Mouse (Mus musculus): ENCODE data around the gene Snrnp200. TPM values are rescaled to one million over a fixed set of nuclear protein-coding genes. Genes with fewer than 3 reads are reported as not detected.
"Not testable (repeated sequence)": the region's sequence is repeated elsewhere in the genome, so short reads cannot be mapped to it uniquely, and the experiment has no call there.

Gene Snrnp200
- polyA plus RNA-seq, 1 experiment, result 52.0 TPM

GRCm38 (mm10) chr2:127271042-127271515, 62.9 kb downstream of the Snrnp200 start:
- 1% methylated on average over 8 of the region's 8 CpGs for WGBS
- TF ChIP-seq POLR2A (IDR thresholded peaks at IDR 0.05; ENCODE audit: borderline replicate concordance, extremely low read depth, low read depth, low read length) (no peak), CTCF (IDR thresholded peaks at IDR 0.05; ENCODE audit: insufficient read depth, low read length) (no peak)

GRCm38 (mm10) chr2:127272049-127272448, 63.9 kb downstream of the Snrnp200 start:
- whole genome bisulfite sequencing, result 82% methylated on average over 4 of the region's 4 CpGs
- DNase-seq; H3K4me3 ChIP-seq (replicated peaks; ENCODE audit: extremely low read depth, low read depth, low read length); H3K4me1 ChIP-seq (ENCODE audit: control insufficient read depth, insufficient read depth, low read length): not testable (repeated sequence)

More at GRCm38 (mm10) chr2:127271042-127271515, 62.9 kb downstream of the Snrnp200 start:
- Histone ChIP-seq H3K4me1 (ENCODE audit: control insufficient read depth, insufficient read depth, low read length) (peaks cover 3% of the 10 kb centered on the region; the same call in 1 of the 2 replicates), H3K4me3 (replicated peaks; ENCODE audit: extremely low read depth, low read depth, low read length) (peak overlapping the region; percentile 83)
- no peak for DNase-seq

GRCm38 (mm10) chr2:127272806-127273205, 64.6 kb downstream of the Snrnp200 start:
- no peak overlapping the region for H3K4me3 ChIP-seq (replicated peaks; ENCODE audit: extremely low read depth, low read depth, low read length)
- peaks cover 3% of the 10 kb centered on the region; the same call in 1 of the 2 replicates for H3K4me1 ChIP-seq (ENCODE audit: control insufficient read depth, insufficient read depth, low read length)
- TF ChIP-seq CTCF (IDR thresholded peaks at IDR 0.05; ENCODE audit: insufficient read depth, low read length), result no peak
- no peak for TF ChIP-seq POLR2A (IDR thresholded peaks at IDR 0.05; ENCODE audit: borderline replicate concordance, extremely low read depth, low read depth, low read length)
- DNase-seq, result no peak
- WGBS, result 95% methylated on average over 3 of the region's 3 CpGs

- 72% methylated on average over 2 of the region's 2 CpGs for WGBS
- DNase-seq, result no peak
- H3K4me1 ChIP-seq (ENCODE audit: control insufficient read depth, insufficient read depth, low read length), result peaks cover 3% of the 10 kb centered on the region; the same call in 1 of the 2 replicates
- TF ChIP-seq CTCF (IDR thresholded peaks at IDR 0.05; ENCODE audit: insufficient read depth, low read length) (no peak), POLR2A (IDR thresholded peaks at IDR 0.05; ENCODE audit: borderline replicate concordance, extremely low read depth, low read depth, low read length) (no peak)
- H3K4me3 ChIP-seq (replicated peaks; ENCODE audit: extremely low read depth, low read depth, low read length), result no peak overlapping the region
Observed at GRCm38 (mm10) chr2:127274590-127274989, 66.4 kb downstream of the Snrnp200 start.

- DNase-seq, result no peak
- WGBS, result 68% methylated on average over 5 of the region's 5 CpGs
- Histone ChIP-seq H3K4me1 (ENCODE audit: control insufficient read depth, insufficient read depth, low read length) (peaks cover 3% of the 10 kb centered on the region; the same call in 1 of the 2 replicates), H3K4me3 (replicated peaks; ENCODE audit: extremely low read depth, low read depth, low read length) (no peak overlapping the region)
- no peak for TF ChIP-seq POLR2A (IDR thresholded peaks at IDR 0.05; ENCODE audit: borderline replicate concordance, extremely low read depth, low read depth, low read length)
- no peak for TF ChIP-seq CTCF (IDR thresholded peaks at IDR 0.05; ENCODE audit: insufficient read depth, low read length)
Observed at GRCm38 (mm10) chr2:127275551-127276320, 67.5 kb downstream of the Snrnp200 start.

- no peak overlapping the region for H3K4me3 ChIP-seq (replicated peaks; ENCODE audit: extremely low read depth, low read depth, low read length)
- H3K4me1 ChIP-seq (ENCODE audit: control insufficient read depth, insufficient read depth, low read length), result peaks cover 3% of the 10 kb centered on the region; the same call in 1 of the 2 replicates
- TF ChIP-seq POLR2A (IDR thresholded peaks at IDR 0.05; ENCODE audit: borderline replicate concordance, extremely low read depth, low read depth, low read length), result no peak
- TF ChIP-seq CTCF (IDR thresholded peaks at IDR 0.05; ENCODE audit: insufficient read depth, low read length), result no peak
- no peak for DNase-seq
Observed at GRCm38 (mm10) chr2:127278162-127278561, 70.0 kb downstream of the Snrnp200 start.

Other genes with a start within 250 kb of the Snrnp200 start
- 2.8 and 3.8 TPM in 2 replicates for gene Ap4e1, start 199.7 kb upstream of the Snrnp200 start, polyA plus RNA-seq (2012; rRNA removed)
- 5.6 and 13.3 TPM in 2 replicates for gene Blvra, start 137.7 kb upstream of the Snrnp200 start, polyA plus RNA-seq (2012; rRNA removed)
- gene Ncaph, start 74.4 kb upstream of the Snrnp200 start, polyA plus RNA-seq (2012; rRNA removed), result 1.6 and 2.9 TPM in 2 replicates
- gene Itpripl1, start 64.9 kb upstream of the Snrnp200 start, polyA plus RNA-seq (2012; rRNA removed), result 12.8 and 14.6 TPM in 2 replicates
- 1.2 and 1.6 TPM in 2 replicates for gene 1810024B03Rik, start 106 bp upstream of the Snrnp200 start, polyA plus RNA-seq (2012; rRNA removed)
- 46.7 and 67.3 TPM in 2 replicates for gene Ciao1, start 39.4 kb downstream of the Snrnp200 start, polyA plus RNA-seq (2012; rRNA removed)
- 74.4 and 86.6 TPM in 2 replicates for gene Tmem127, start 39.5 kb downstream of the Snrnp200 start, polyA plus RNA-seq (2012; rRNA removed)
- gene Stard7, start 61.8 kb downstream of the Snrnp200 start, polyA plus RNA-seq (2012; rRNA removed), result 28.9 and 29.3 TPM in 2 replicates
- gene Dusp2, start 127.8 kb downstream of the Snrnp200 start, polyA plus RNA-seq (2012; rRNA removed), result 5.2 and 6.3 TPM in 2 replicates
- not detected in 2 replicates for gene Astl, start 130.3 kb downstream of the Snrnp200 start, polyA plus RNA-seq (2012; rRNA removed)
- gene Adra2b, start 154.8 kb downstream of the Snrnp200 start, polyA plus RNA-seq (2012; rRNA removed), result 0.48 and 0.51 TPM in 2 replicates
- gene Gpat2, start 216.8 kb downstream of the Snrnp200 start, polyA plus RNA-seq (2012; rRNA removed), result 0.15 and 0.29 TPM in 2 replicates
- gene Fahd2a, start 236.2 kb downstream of the Snrnp200 start, polyA plus RNA-seq (2012; rRNA removed), result 11.1 and 14.0 TPM in 2 replicates

Data from lung, adult 2 months (tissue).